Mouse (Mus musculus) left cerebral cortex, adult 18-20 months (tissue): ENCODE data around the gene Cd59a. TPM values are rescaled to one million over a fixed set of nuclear protein-coding genes. Genes with fewer than 3 reads are reported as not detected.
"Not testable (repeated sequence)": the region's sequence is repeated elsewhere in the genome, so short reads cannot be mapped to it uniquely, and the experiment has no call there.

ENCODE experiments used
- DNase-seq, 2 experiments: peaks; one replicate each; pipeline ENCODE4 v3.0.0; 2021 to 2022; ENCODE audit warnings: low spot score in 2 of 2, mixed read lengths in 1 of 2
- long read RNA-seq, 2 experiments: library from polyadenylated mRNA; stranded (forward); transcript quantifications; one replicate each; pipeline ENCODE4 v2.0.0; 2021
- total RNA-seq, 2 experiments: library from RNA; stranded (reverse); gene quantifications; 2 replicates each; pipeline ENCODE4 v1.2.3; 2021

Cd59a gene
- 1 to 10 TPM; 3.9 to 6.2 TPM for total RNA-seq
- long read RNA-seq, experiment 1, transcript Cd59a-201 (4 exons, 1,691 nt) = major isoform, 10 of 13 reads
- long read RNA-seq, experiment 1, partial matches to known transcripts = 0 of 13 reads
- long read RNA-seq, experiment 1, other reads (novel, unspliced or antisense) = 3 of 13 reads
- long read RNA-seq, experiment 2, transcript Cd59a-201 (4 exons, 1,691 nt) = major isoform, 10 of 12 reads
- long read RNA-seq, experiment 2, partial matches to known transcripts = 0 of 12 reads
- long read RNA-seq, experiment 2, other reads (novel, unspliced or antisense) = 1 of 12 reads

DNA sequence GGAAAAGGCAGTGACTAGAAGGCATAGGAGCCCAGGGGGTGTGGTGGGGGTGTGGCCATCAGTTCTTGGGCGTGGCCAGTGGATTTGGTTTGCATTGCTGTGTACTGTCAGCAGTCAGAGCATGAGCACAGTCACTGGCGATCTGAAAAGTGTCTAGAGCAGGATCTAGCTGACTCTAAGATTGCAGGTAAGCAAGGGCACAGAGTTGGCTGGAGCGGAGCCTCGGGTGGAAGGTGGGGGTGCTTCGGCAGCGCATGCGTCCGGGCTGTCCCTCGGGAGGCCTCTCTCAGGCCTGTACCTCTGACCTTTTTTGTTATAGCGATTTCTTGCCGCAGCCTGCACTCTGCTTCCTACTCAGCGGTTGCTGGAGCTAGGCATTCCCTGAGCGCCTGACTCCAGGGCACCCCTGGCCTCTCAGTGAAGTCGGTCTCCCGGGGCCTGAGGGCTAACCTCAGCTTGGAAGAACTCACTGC lies at the start of gene Cd59a:
TSS of gene Cd59a (plus strand) at position 61 of the 473 bp plus-strand sequence.
- peak; percentile 37 to 48 for DNase-seq

- DNase-seq = no peak
These were observed 37.2 kb upstream of the Cd59a start for GRCm38 (mm10) chr2:104058381-104058780.

GRCm38 (mm10) chr2:104058954-104059353 lies 36.6 kb upstream of the Cd59a start:
- no peak for DNase-seq

GRCm38 (mm10) chr2:104059786-104060185 lies 35.8 kb upstream of the Cd59a start:
- peak; percentile 25 to 35 for DNase-seq

DNA sequence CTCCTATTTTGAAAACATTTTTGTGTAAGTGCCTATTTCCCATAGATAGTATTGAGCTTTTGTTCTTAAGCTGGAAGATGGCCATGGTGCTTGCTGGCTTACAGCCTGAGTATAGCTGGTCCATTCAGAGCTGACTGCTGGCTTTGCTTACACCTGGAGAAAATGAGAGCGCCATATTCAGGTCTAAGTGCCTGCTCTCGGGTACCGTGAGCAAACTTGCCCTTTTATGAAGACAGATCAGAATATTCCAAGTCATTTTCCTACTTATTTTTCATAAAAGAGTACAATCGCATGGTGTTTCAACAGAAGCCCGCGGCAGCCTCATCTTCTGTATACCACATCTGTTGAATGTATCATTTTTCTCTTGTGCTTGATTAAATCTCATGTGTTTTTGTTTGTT lies 34.6 kb upstream of the Cd59a start:
- no peak for DNase-seq

GRCm38 (mm10) chr2:104062665-104063064 lies 32.9 kb upstream of the Cd59a start:
- no peak for DNase-seq

- no peak for DNase-seq
These were observed 31.4 kb upstream of the Cd59a start for GRCm38 (mm10) chr2:104064152-104064551.

- DNase-seq = not testable (repeated sequence)
These were observed 30.1 kb upstream of the Cd59a start, which contains the start of gene Gm10912 for GRCm38 (mm10) chr2:104065526-104065925. TSS of gene Gm10912 (plus strand) at chr2:104065826.

DNA sequence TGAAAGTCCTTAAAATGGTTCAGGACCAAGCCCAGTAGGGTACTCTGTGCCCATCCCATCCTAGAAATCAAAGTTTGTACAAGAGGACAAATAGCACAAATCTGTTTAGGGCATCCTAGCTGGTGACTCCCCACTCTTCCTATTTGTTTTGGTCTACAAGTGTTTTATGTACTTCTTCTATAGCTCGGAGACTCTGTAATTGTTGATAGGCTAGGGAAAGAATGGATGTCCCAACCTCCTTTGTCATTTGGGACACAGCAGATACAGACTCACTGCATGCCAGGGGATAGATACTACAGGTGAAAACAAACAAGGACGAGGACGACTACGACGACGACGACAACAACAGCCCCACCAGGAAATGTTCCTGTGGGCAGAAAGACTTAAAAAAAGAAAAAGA lies 27.2 kb upstream of the Cd59a start, which contains the start of gene Gm10799:
TSS of gene Gm10799 (minus strand) at position 101 of the 400 bp plus-strand sequence.
- DNase-seq = not testable (repeated sequence)

- DNase-seq = no peak
These were observed 25.9 kb upstream of the Cd59a start, which contains the start of gene Cd59b for GRCm38 (mm10) chr2:104069704-104070185. TSS of gene Cd59b (plus strand) at chr2:104069849.

GRCm38 (mm10) chr2:104078285-104078684 lies 17.3 kb upstream of the Cd59a start:
- not testable (repeated sequence) for DNase-seq

- not testable (repeated sequence) for DNase-seq
These were observed 14.1 kb upstream of the Cd59a start for GRCm38 (mm10) chr2:104081436-104082050.

- DNase-seq = no peak
These were observed 13.1 kb upstream of the Cd59a start for GRCm38 (mm10) chr2:104082474-104082873.

- not testable (repeated sequence) for DNase-seq
These were observed 11.6 kb upstream of the Cd59a start for GRCm38 (mm10) chr2:104084027-104084426.

GRCm38 (mm10) chr2:104087562-104087961 lies 8.0 kb upstream of the Cd59a start:
- not testable (repeated sequence) for DNase-seq

GRCm38 (mm10) chr2:104093305-104093704 lies 2.3 kb upstream of the Cd59a start:
- DNase-seq = no peak

DNA sequence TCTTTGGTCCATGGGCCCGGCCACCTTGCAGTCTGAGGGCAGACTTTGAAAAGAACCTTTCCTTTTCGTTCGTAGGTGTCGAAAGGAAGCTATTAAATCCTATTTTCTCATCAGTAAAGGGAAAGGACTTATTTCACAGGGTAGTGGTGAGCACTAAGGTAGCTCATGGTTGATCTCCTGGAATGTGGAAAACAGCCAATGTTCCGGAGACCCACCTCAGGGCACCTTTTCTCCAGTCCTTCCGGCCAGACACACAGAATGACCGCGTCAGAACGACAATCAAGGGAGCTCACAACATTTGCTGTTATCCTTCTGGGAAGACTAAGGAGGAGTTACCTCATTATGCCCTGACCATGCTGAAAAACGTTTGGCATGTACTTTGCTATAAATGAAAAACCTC lies 655 bp downstream of the Cd59a start:
- DNase-seq = no peak

DNA sequence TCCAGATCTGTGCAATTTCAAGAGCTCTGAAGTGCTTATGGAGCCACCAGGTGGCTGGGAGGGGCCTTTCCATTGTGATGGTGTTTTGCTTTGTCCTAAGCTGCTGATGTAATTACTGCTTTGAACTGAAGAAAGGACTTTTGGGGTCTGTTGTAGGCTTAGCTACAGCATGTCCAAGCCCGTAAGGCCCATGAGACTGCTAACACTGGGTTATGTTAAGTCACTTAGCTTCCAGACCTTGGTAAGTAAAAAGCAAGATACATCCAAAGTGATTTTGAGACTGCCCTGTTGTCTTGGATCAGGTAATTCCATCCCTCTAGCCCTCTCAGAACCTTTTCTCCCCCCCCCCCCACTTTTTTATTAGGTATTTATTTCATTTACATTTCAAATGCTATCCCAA lies 1.2 kb downstream of the Cd59a start:
- DNase-seq = not testable (repeated sequence)

DNA sequence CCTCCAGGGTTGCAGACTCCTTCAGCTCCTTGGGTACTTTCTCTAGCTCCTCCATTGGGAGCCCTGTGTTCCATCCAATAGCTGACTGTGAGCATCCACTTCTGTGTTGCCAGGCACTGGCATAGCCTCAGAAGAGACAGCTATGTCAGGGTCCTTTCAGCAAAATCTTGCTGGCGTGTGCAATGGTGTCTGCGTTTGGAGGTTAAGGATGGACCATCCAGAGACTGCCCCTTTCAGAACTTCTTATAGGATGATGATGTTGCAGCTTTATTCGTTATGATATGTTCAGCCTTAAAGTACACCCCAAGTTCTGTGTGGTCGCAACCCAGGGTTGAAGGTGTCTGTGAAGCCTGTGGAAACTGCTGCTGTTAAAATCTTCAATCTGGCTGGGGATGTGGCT lies 1.8 kb downstream of the Cd59a start:
- not testable (repeated sequence) for DNase-seq

DNA sequence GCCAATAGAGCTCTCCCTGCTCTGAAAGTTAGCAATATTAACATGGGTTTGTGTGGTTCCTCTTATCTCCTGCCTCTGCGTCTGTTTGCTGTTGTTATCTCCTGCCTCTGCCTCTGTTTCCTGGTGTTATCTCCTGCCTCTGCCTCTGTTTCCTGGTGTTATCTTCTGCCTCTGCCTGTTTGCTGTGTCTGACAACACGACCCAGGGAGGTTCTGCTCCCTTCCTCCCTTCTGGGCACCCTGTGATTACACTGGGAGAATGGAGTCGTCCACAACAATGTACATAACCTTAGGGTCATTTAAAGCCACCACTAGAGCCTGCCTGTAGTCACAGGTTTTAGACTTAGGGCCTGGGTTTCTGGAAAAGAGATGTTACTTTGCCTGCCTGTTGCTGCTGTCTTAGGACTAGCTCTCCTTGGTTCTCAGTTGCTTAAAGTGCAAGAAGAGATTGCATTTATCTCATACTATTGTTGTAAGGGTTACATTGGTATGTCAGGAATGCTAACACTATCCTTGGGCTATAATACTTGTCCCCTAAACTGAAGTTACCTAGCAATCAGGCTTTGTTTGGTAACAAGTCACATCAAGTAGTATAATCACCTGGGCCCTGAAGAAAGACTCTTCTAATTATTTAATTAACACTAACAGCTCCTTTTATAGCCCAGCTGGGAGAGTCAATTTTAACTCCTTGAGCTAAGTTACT lies 3.1 kb downstream of the Cd59a start:
- no peak for DNase-seq

DNA sequence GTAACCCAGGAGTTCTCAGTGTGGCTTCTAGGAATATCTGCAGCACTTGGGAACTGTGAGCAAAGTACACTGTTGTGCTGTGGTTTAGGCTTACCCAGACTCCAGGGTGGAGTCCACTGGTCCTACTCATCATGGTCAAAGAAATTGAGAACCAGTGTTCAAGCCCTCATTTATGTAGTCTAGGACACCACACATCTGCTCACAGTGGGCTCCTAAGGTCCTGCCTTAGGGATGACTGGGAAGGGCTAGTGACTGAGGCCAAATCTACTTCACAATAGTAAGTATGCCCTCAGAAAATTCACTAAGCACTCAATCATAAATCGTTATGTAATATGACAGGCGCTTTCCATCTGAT lies 3.6 kb downstream of the Cd59a start:
- DNase-seq = no peak

GRCm38 (mm10) chr2:104099946-104100345 lies 4.3 kb downstream of the Cd59a start:
- DNase-seq = no peak
